Mouse (Mus musculus): Measurements from ENCODE around the gene Mipol1. TPM values are rescaled to one million over a fixed set of nuclear protein-coding genes. Genes with fewer than 3 reads are reported as not detected.
"Not testable (repeated sequence)": the region's sequence is repeated elsewhere in the genome, so short reads cannot be mapped to it uniquely, and the experiment has no call there.

Mipol1 gene
- total RNA-seq (2021), result 1 to 10 TPM; 5.0 to 6.9 TPM
- long read RNA-seq, experiment 1, partial matches to known transcripts, result 0 of 6 reads
- long read RNA-seq, experiment 1, other reads (novel, unspliced or antisense), result 4 of 6 reads
- long read RNA-seq, experiment 2, transcript Mipol1-201 (11 exons, 2,117 nt), result major isoform, 5 of 10 reads
- long read RNA-seq, experiment 2, partial matches to known transcripts, result 0 of 10 reads
- long read RNA-seq, experiment 2, other reads (novel, unspliced or antisense), result 5 of 10 reads

- DNase-seq, result peak; percentile 85
These were observed at the start of gene Mipol1, which contains the start of gene Prps1l3 for GRCm38 (mm10) chr12:57230192-57230706. Mipol1 (plus strand) TSS chr12:57230427. Prps1l3 (plus strand) TSS chr12:57230412.

GRCm38 (mm10) chr12:57184401-57185147 lies 45.7 kb upstream of the Mipol1 start:
- DNase-seq, result no peak

- no peak for DNase-seq
These were observed 44.8 kb upstream of the Mipol1 start for GRCm38 (mm10) chr12:57185475-57185874.

GRCm38 (mm10) chr12:57186126-57186525 lies 44.1 kb upstream of the Mipol1 start:
- no peak for DNase-seq

- DNase-seq, result no peak
These were observed 43.2 kb upstream of the Mipol1 start for GRCm38 (mm10) chr12:57187032-57187431.

- no peak for DNase-seq
These were observed 35.6 kb upstream of the Mipol1 start for GRCm38 (mm10) chr12:57194609-57195008.

- DNase-seq, result no peak
These were observed 34.0 kb upstream of the Mipol1 start for GRCm38 (mm10) chr12:57196286-57196607.

GRCm38 (mm10) chr12:57196608-57197362 lies 33.4 kb upstream of the Mipol1 start:
- DNase-seq, result peak; percentile 32

- no peak for DNase-seq
These were observed 32.7 kb upstream of the Mipol1 start, which contains the start of gene Slc25a21 for GRCm38 (mm10) chr12:57197363-57198026. Slc25a21 (minus strand) TSS chr12:57197472.

- no peak for DNase-seq
These were observed 32.0 kb upstream of the Mipol1 start for GRCm38 (mm10) chr12:57198269-57198668.

- no peak for DNase-seq
These were observed 30.8 kb upstream of the Mipol1 start for GRCm38 (mm10) chr12:57199427-57199826.

GRCm38 (mm10) chr12:57201901-57202300 lies 28.3 kb upstream of the Mipol1 start:
- no peak for DNase-seq

GRCm38 (mm10) chr12:57204276-57204851 lies 25.9 kb upstream of the Mipol1 start:
- DNase-seq, result no peak

GRCm38 (mm10) chr12:57211353-57212311 lies 18.6 kb upstream of the Mipol1 start:
- DNase-seq, result peak; percentile 29

- not testable (repeated sequence) for DNase-seq
These were observed 17.8 kb upstream of the Mipol1 start for GRCm38 (mm10) chr12:57212463-57212862.

- DNase-seq, result no peak
These were observed 3.8 kb upstream of the Mipol1 start for GRCm38 (mm10) chr12:57226411-57226810.

GRCm38 (mm10) chr12:57227776-57228175 lies 2.5 kb upstream of the Mipol1 start:
- no peak for DNase-seq

- no peak for DNase-seq
These were observed 524 bp upstream of the Mipol1 start for GRCm38 (mm10) chr12:57229703-57230102.

GRCm38 (mm10) chr12:57231085-57231875 lies 1.1 kb downstream of the Mipol1 start:
- no peak for DNase-seq

- DNase-seq, result no peak
These were observed 3.2 kb downstream of the Mipol1 start for GRCm38 (mm10) chr12:57233386-57233785.

All from gastrocnemius, postnatal 10 days (tissue).